Mouse (Mus musculus): ENCODE measurements at regions not wholly inside any gene's neighbourhood (a gene's known extent, or its start where the extent isn't known, plus 50 kb on each side); places are given as distances from the start of the nearest gene placed in this dataset.

- no peak for TF ChIP-seq CTCF (IDR thresholded peaks at IDR 0.05)
- intact Hi-C loops (cut with DNase I) = no loop called here
- H3K4me3 ChIP-seq = no peak overlapping the region
- DNase-seq (ENCODE audit: extremely low spot score in 1 of 2, low spot score in 2 of 2) = no peak
- H3K27ac ChIP-seq = no peak overlapping the region
These were observed 106.4 kb upstream of the Rrp15 start for GRCm38 (mm10) chr1:186855474-186856036.

- no peak for DNase-seq (ENCODE audit: extremely low spot score in 1 of 2, low spot score in 2 of 2)
- no peak overlapping the region for H3K27ac ChIP-seq
- no peak for TF ChIP-seq CTCF (IDR thresholded peaks at IDR 0.05)
- intact Hi-C loops (cut with DNase I) = no loop called here
- no peak overlapping the region for H3K4me3 ChIP-seq
These were observed 96.1 kb upstream of the Rrp15 start for GRCm38 (mm10) chr1:186845256-186845655.

- DNase-seq (ENCODE audit: extremely low spot score in 1 of 2, low spot score in 2 of 2) = peak in 1 of 2 experiments; percentile 20
- TF ChIP-seq CTCF (IDR thresholded peaks at IDR 0.05) = no peak
- H3K27ac ChIP-seq = no peak overlapping the region
- intact Hi-C loops (cut with DNase I) = loop anchor here (10.0 kb wide), 1 partner anchor 1141 kb away; no protein-coding TSS in a partner anchor
- H3K4me3 ChIP-seq = peak overlapping the region; percentile 34
These were observed 85.0 kb upstream of the Rrp15 start for GRCm38 (mm10) chr1:186833896-186834800.

GRCm38 (mm10) chr1:186833441-186833895 is 84.3 kb upstream of the Rrp15 start:
- peak in 1 of 2 experiments; percentile 10 for DNase-seq (ENCODE audit: extremely low spot score in 1 of 2, low spot score in 2 of 2)
- Histone ChIP-seq H3K27ac (no peak overlapping the region), H3K4me3 (peak overlapping the region; percentile 34; the same call in 1 of the 2 replicates)
- TF ChIP-seq CTCF (IDR thresholded peaks at IDR 0.05) = no peak
- intact Hi-C loops (cut with DNase I) = loop anchor here (10.0 kb wide), 1 partner anchor 1141 kb away; no protein-coding TSS in a partner anchor

- no peak overlapping the region for H3K27ac ChIP-seq
- peak; percentile 24 to 41 for DNase-seq (ENCODE audit: extremely low spot score in 1 of 2, low spot score in 2 of 2)
- intact Hi-C loops (cut with DNase I) = loop anchor here (5.0 to 10.0 kb wide), 2 partner anchors 310 to 1977 kb away; no protein-coding TSS in a partner anchor
- no peak overlapping the region for H3K4me3 ChIP-seq
- peak; percentile 83 for TF ChIP-seq CTCF (IDR thresholded peaks at IDR 0.05)
These were observed 78.6 kb upstream of the Rrp15 start for GRCm38 (mm10) chr1:186827773-186828172.

GRCm38 (mm10) chr1:186808192-186808960 is 59.2 kb upstream of the Rrp15 start:
- H3K4me3 ChIP-seq = peak overlapping the region; percentile 5; the same call in 1 of the 2 replicates
- intact Hi-C loops (cut with DNase I) = no loop called here
- TF ChIP-seq CTCF (IDR thresholded peaks at IDR 0.05) = no peak
- H3K27ac ChIP-seq = no peak overlapping the region
- no peak for DNase-seq (ENCODE audit: extremely low spot score in 1 of 2, low spot score in 2 of 2)

GRCm38 (mm10) chr1:186804451-186804850 is 55.3 kb upstream of the Rrp15 start:
- no peak for TF ChIP-seq CTCF (IDR thresholded peaks at IDR 0.05)
- H3K4me3 ChIP-seq = no peak overlapping the region
- intact Hi-C loops (cut with DNase I) = no loop called here
- no peak overlapping the region for H3K27ac ChIP-seq
- DNase-seq (ENCODE audit: extremely low spot score in 1 of 2, low spot score in 2 of 2) = no peak
